Mouse (Mus musculus) heart, embryonic 11.5 days (tissue): ENCODE results near the gene Ttc23l. TPM values are rescaled to one million over a fixed set of nuclear protein-coding genes. Genes with fewer than 3 reads are reported as not detected.

Experiments
- polyA plus RNA-seq: library from polyadenylated mRNA; unstranded; fragments of >200 nt; fragmentation: Nextera tagmentation; extraction: Ambion mirVana; gene quantifications from 2 replicates; pipeline ENCODE4 v1.2.1, GENCODE M21; 2014

The Ttc23l gene
- polyA plus RNA-seq, 1 experiment from 2014 or later, result not detected

Other genes with a start within 250 kb of the Ttc23l start
- gene Gm21973, start 233.3 kb downstream of the Ttc23l start, polyA plus RNA-seq, result not detected in 2 replicates
- 0.16 TPM in 1 of 2 replicates, not detected in the other for gene Agxt2, start 200.1 kb downstream of the Ttc23l start, polyA plus RNA-seq
- 11.8 and 13.4 TPM in 2 replicates for gene Dnajc21, start 88.2 kb downstream of the Ttc23l start, polyA plus RNA-seq
- gene Brix1, start 72.7 kb downstream of the Ttc23l start, polyA plus RNA-seq, result 86.9 and 92.6 TPM in 2 replicates
- 19.6 and 20.1 TPM in 2 replicates for gene Rad1, start 72.7 kb downstream of the Ttc23l start, polyA plus RNA-seq
- 30.5 and 30.6 TPM in 2 replicates for gene Rai14, start 156.0 kb upstream of the Ttc23l start, polyA plus RNA-seq